Mouse (Mus musculus) stomach, embryonic 14.5 days (tissue): Measurements from ENCODE around the gene Enpp1. TPM values are rescaled to one million over a fixed set of nuclear protein-coding genes. Genes with fewer than 3 reads are reported as not detected.

Source experiments
- ATAC-seq: fragments of 200-750 bp; cut with Nextera tagmentation; 2 replicates; pipeline ENCODE4 v1.8.0; 2017; ENCODE audit warnings: low read depth, moderate TSS enrichment; ENCODE audit not compliant: insufficient number of reproducible peaks, insufficient read depth, low FRiP score
- H3K27ac ChIP-seq: fragments of 300-500 bp; sonication (generic); 2 replicates; pipeline ENCODE4 v1.5.1; 2014; ENCODE audit warnings: mild to moderate bottlenecking, low read length, moderate library complexity, mixed read lengths
- H3K27me3 ChIP-seq: fragments of 300-500 bp; sonication (generic); 2 replicates; pipeline ENCODE4 v1.6.1; 2014; ENCODE audit warnings: low read length, control low read depth, mixed read lengths; ENCODE audit not compliant: control insufficient read depth, insufficient read depth
- H3K36me3 ChIP-seq: fragments of 300-500 bp; sonication (generic); 2 replicates; pipeline ENCODE4 v1.6.1; 2014; ENCODE audit warnings: mild to moderate bottlenecking, control low read depth, low read length, moderate library complexity, mixed read lengths; ENCODE audit not compliant: control insufficient read depth, insufficient read depth
- H3K4me1 ChIP-seq: fragments of 300-500 bp; sonication (generic); 2 replicates; pipeline ENCODE4 v1.6.1; 2014; ENCODE audit warnings: low read length, control low read depth, mixed read lengths; ENCODE audit not compliant: control insufficient read depth, insufficient read depth
- H3K4me2 ChIP-seq: fragments of 300-500 bp; sonication (generic); replicated peaks from 2 replicates; pipeline ENCODE4 v1.6.1; 2014; ENCODE audit warnings: low read depth, low read length, control low read depth
- H3K4me3 ChIP-seq: fragments of 300-500 bp; sonication (generic); 2 replicates; pipeline ENCODE4 v1.5.1; 2014; ENCODE audit warnings: low read depth, low read length, control low read depth
- H3K9ac ChIP-seq: fragments of 300-500 bp; sonication (generic); replicated peaks from 2 replicates; pipeline ENCODE4 v1.6.1; 2014; ENCODE audit warnings: low read depth, mild to moderate bottlenecking, control low read depth, low read length, moderate library complexity, mixed read lengths
- H3K9me3 ChIP-seq: fragments of 300-500 bp; sonication (generic); 2 replicates; pipeline ENCODE4 v1.6.1; 2016; ENCODE audit warnings: low read depth, low read length, control low read depth; ENCODE audit not compliant: control insufficient read depth
- WGBS: fragments of 180-500 bp; shearing (Covaris S2); extraction: QIAGEN DNeasy Blood & Tissue Kit; methylation state at CpG from one replicate; pipeline ENCODE4 v1.1.7; 2014; 5-methylcytosine and 5-hydroxymethylcytosine counted together
- polyA plus RNA-seq: library from polyadenylated mRNA; unstranded; fragments of >200 nt; fragmentation: Nextera tagmentation; extraction: Ambion mirVana; gene quantifications from 2 replicates; pipeline ENCODE4 v1.2.1, GENCODE M21; 2014

Gene Enpp1
- polyA plus RNA-seq, 1 experiment from 2014 or later = 8.3 TPM

GRCm38 (mm10) chr10:24588824-24589223 is 123.1 kb downstream of the Enpp1 start:
- H3K36me3 ChIP-seq = no peaks in the 10 kb centered on the region
- no peaks in the 10 kb centered on the region for H3K9me3 ChIP-seq
- no peaks in the 10 kb centered on the region for H3K27me3 ChIP-seq
- no peak overlapping the region for H3K27ac ChIP-seq
- no peak overlapping the region for H3K4me3 ChIP-seq
- 82% methylated on average over 4 of the region's 4 CpGs for WGBS
- H3K4me1 ChIP-seq = 0 out of 2 replicates have a peak, but pooled peaks cover 4% of the 10 kb centered on the region
- H3K9ac ChIP-seq = no peak overlapping the region
- ATAC-seq = no peak
- H3K4me2 ChIP-seq = no peak overlapping the region

Other genes starting within 250 kb of the Enpp1 start
- gene Ccn2, start 116.7 kb downstream of the Enpp1 start, polyA plus RNA-seq = 11.3 and 12.5 TPM in 2 replicates
- gene Enpp3, start 130.7 kb upstream of the Enpp1 start, polyA plus RNA-seq = 9.1 and 9.3 TPM in 2 replicates
- 29.1 and 30.9 TPM in 2 replicates for gene Med23, start 157.8 kb upstream of the Enpp1 start, polyA plus RNA-seq
- gene Arg1, start 215.3 kb upstream of the Enpp1 start, polyA plus RNA-seq = 12.4 and 14.4 TPM in 2 replicates